Mouse (Mus musculus) neural tube, embryonic 11.5 days (tissue): Measurements from ENCODE around the gene Atp6v1d. TPM values are rescaled to one million over a fixed set of nuclear protein-coding genes. Genes with fewer than 3 reads are reported as not detected.
A peak's percentile ranks its signal among the peaks of the same experiment; 100 is the strongest.

Source experiments
- ATAC-seq: fragments of 200-750 bp; cut with Nextera tagmentation; 2 replicates; pipeline ENCODE4 v1.8.0; 2017; ENCODE audit warnings: moderate number of reproducible peaks, mild to moderate bottlenecking, moderate TSS enrichment, moderate library complexity; ENCODE audit not compliant: insufficient read depth, low FRiP score, low TSS enrichment
- DNase-seq: peaks from one replicate; pipeline ENCODE4 v3.0.0-alpha.2; 2015; ENCODE audit warnings: low spot score
- H3K27ac ChIP-seq: fragments of 300-500 bp; sonication (generic); 2 replicates; pipeline ENCODE4 v1.5.1; 2014; ENCODE audit warnings: low read depth, mild to moderate bottlenecking, low read length
- H3K27me3 ChIP-seq: fragments of 300-500 bp; sonication (generic); 2 replicates; pipeline ENCODE4 v1.6.1; 2014; ENCODE audit warnings: mild to moderate bottlenecking, low read length, mixed read lengths; ENCODE audit not compliant: control insufficient read depth, insufficient read depth
- H3K36me3 ChIP-seq: fragments of 300-500 bp; sonication (generic); 2 replicates; pipeline ENCODE4 v1.6.1; 2014; ENCODE audit warnings: mild to moderate bottlenecking, low read length, moderate library complexity, mixed read lengths; ENCODE audit not compliant: control insufficient read depth, insufficient read depth
- H3K4me1 ChIP-seq: fragments of 300-500 bp; sonication (generic); 2 replicates; pipeline ENCODE4 v1.6.1; 2014; ENCODE audit warnings: low read length, mixed read lengths; ENCODE audit not compliant: control insufficient read depth, insufficient read depth
- H3K4me2 ChIP-seq: fragments of 300-500 bp; sonication (generic); 2 replicates; pipeline ENCODE4 v1.6.1; 2014; ENCODE audit warnings: low read depth, mild to moderate bottlenecking, moderate library complexity
- H3K4me3 ChIP-seq: fragments of 300-500 bp; sonication (generic); 2 replicates; pipeline ENCODE4 v1.5.1; 2014; ENCODE audit warnings: low read depth, low read length
- H3K9ac ChIP-seq: fragments of 300-500 bp; sonication (generic); 2 replicates; pipeline ENCODE4 v1.6.1; 2014; ENCODE audit warnings: mild to moderate bottlenecking, low read length
- H3K9me3 ChIP-seq: fragments of 300-500 bp; sonication (generic); 2 replicates; pipeline ENCODE4 v1.6.1; 2016; ENCODE audit warnings: low read length; ENCODE audit not compliant: control insufficient read depth
- WGBS: fragments of 180-500 bp; shearing (Covaris S2); extraction: QIAGEN DNeasy Blood & Tissue Kit; methylation state at CpG from one replicate; pipeline ENCODE4 v1.1.7; 2014; 5-methylcytosine and 5-hydroxymethylcytosine counted together
- polyA plus RNA-seq: library from polyadenylated mRNA; unstranded; fragments of >200 nt; fragmentation: Nextera tagmentation; extraction: Ambion mirVana; gene quantifications from 2 replicates; pipeline ENCODE4 v1.2.1, GENCODE M21; 2014

Gene Atp6v1d
- polyA plus RNA-seq, 1 experiment from 2014 or later = 109 TPM

DNA sequence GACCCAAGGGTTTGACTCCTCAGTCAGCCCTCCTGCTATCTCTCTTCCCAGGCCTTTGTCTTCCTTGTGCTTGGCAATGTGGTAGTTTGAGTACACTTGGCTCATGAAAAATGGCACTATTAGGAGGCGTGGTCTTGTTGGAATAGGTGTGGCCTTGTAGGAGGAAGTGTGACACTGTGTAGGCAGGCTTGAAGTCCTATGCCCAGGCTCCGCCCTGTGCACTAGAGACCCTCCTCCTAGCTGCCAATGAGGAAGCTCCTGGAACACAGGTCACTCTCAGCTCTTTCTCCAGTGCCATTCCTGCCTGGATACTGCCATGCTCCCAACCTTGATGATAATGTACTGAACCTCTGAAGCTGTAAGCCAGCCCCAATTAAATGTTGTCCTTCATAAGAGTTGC, 29.7 kb upstream of the Atp6v1d start:
- H3K9ac ChIP-seq = no peak overlapping the region
- no peak overlapping the region for H3K4me3 ChIP-seq
- H3K27me3 ChIP-seq = no peaks in the 10 kb centered on the region
- DNase-seq (no peak), ATAC-seq (no peak)
- H3K9me3 ChIP-seq = no peaks in the 10 kb centered on the region
- H3K4me1 ChIP-seq = no peaks in the 10 kb centered on the region
- H3K27ac ChIP-seq = no peak overlapping the region
- H3K4me2 ChIP-seq = no peak overlapping the region
- H3K36me3 ChIP-seq = peaks cover 2% of the 10 kb centered on the region; the same call in 1 of the 2 replicates
- WGBS = 86% methylated on average over 2 of the region's 2 CpGs

DNA sequence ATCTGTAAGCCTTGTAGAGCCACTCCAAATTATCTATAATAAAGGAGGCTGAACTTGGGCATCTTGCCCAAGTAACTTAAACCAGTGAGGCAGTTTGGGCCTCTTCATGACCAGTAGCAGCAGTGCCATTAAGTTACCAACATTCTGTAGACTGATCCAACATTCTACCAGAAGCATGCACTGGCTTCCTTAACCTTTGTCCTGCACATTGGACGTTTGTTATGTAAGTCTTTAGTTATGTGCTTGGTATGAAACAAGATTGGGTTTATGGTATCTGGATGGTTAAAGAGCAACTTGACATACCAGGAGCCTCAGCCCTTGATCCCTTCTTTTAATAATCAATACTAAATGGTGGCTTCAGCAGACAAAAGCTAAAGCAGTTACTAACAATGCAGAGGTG, 28.6 kb upstream of the Atp6v1d start:
- 60% methylated on average over 1 of the region's 1 CpGs for WGBS

DNA sequence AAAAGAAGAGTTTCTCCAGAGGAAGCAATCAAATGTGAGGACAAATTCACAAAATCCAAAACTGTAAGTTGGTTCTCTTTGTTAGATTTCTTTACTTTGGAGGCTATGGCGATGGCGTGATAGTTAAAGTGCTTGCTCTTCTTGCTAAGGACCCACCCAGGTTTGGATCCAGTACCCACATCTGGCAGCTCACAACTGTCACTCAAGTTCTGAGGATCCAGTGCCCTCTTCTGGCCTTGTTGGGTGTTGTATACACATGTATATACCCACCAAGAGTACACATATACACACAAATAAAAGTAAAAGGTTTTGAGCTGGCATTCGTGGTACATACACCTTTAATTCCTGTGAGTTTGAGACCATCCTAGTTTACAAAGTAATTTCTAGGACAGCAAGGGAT, 13.1 kb upstream of the Atp6v1d start:
- no peak overlapping the region for H3K4me3 ChIP-seq
- H3K36me3 ChIP-seq = peaks cover 2% of the 10 kb centered on the region

More for the DNA sequence above, 28.6 kb upstream of the Atp6v1d start:
- ATAC-seq = no peak
- Histone ChIP-seq H3K27ac (no peak overlapping the region), H3K27me3 (no peaks in the 10 kb centered on the region), H3K4me2 (no peak overlapping the region), H3K4me1 (no peaks in the 10 kb centered on the region), H3K36me3 (peaks cover 5% of the 10 kb centered on the region; the same call in 1 of the 2 replicates), H3K9ac (no peak overlapping the region), H3K4me3 (no peak overlapping the region), H3K9me3 (no peaks in the 10 kb centered on the region)
- no peak for DNase-seq

GRCm38 (mm10) chr12:78868115-78868514, 6.7 kb upstream of the Atp6v1d start:
- no peaks in the 10 kb centered on the region for H3K9me3 ChIP-seq
- H3K4me1 ChIP-seq = peaks cover 3% of the 10 kb centered on the region
- 92% methylated on average over 1 of the region's 1 CpGs for WGBS
- no peak overlapping the region for H3K27ac ChIP-seq
- ATAC-seq = no peak
- no peak for DNase-seq
- H3K4me2 ChIP-seq = no peak overlapping the region
- H3K27me3 ChIP-seq = no peaks in the 10 kb centered on the region
- H3K36me3 ChIP-seq = no peaks in the 10 kb centered on the region; the same call in 1 of the 2 replicates
- H3K9ac ChIP-seq = no peak overlapping the region
- H3K4me3 ChIP-seq = no peak overlapping the region

More for the DNA sequence above, 13.1 kb upstream of the Atp6v1d start:
- Histone ChIP-seq H3K4me2 (no peak overlapping the region), H3K9me3 (no peaks in the 10 kb centered on the region), H3K27ac (no peak overlapping the region), H3K9ac (no peak overlapping the region), H3K4me1 (no peaks in the 10 kb centered on the region), H3K27me3 (no peaks in the 10 kb centered on the region)
- ATAC-seq (no peak), DNase-seq (no peak)
- 96% methylated on average over 3 of the region's 3 CpGs for WGBS

DNA sequence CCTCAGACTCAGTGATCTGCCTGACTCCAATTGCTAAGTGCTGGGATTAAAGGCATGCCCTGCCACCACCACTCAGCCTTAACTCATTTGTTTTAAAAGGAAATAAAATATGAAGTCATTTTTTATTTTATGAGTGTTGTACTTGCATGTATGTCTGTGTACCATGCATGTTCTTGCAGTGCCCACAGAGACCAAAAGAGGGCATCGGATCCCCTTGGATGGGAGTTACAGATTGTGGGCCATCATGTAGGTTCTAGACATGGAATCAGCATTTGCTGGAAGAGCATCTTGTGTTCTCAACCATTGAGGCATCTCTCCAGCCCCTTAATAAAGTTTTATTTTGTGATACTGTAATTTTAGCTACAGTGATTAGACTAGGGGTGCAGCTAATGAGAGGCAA, 4.0 kb upstream of the Atp6v1d start:
- Histone ChIP-seq H3K4me3 (no peak overlapping the region), H3K9ac (no peak overlapping the region), H3K36me3 (no peaks in the 10 kb centered on the region; the same call in 1 of the 2 replicates), H3K4me2 (no peak overlapping the region), H3K9me3 (no peaks in the 10 kb centered on the region), H3K4me1 (peaks cover 12% of the 10 kb centered on the region), H3K27me3 (no peaks in the 10 kb centered on the region), H3K27ac (no peak overlapping the region)
- ATAC-seq = no peak
- 100% methylated on average over 1 of the region's 1 CpGs for whole genome bisulfite sequencing
- no peak for DNase-seq

DNA sequence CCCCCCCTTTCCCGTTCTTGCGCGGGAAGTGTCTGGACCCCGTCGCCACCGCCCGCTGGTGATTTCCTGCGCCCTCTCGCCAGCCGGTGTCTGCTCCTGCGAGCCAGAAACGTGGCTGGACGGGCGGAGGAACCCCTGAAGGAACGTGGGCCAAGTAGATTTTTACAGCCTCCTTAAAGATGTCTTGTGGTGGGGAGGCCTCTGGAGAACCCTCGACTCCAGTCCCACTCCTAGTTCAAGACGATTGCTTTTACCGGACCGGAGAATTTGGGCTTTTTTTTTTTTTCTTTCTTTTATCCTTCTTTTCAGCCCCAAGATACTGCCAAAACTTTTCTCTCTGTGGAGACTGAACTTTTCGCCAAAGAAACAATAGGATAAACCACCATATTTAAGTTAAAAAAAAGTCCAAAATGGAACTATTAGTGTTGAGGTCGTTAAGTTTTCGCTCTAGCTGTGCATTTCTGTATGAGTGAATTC, 854 bp upstream of the Atp6v1d start:
- H3K36me3 ChIP-seq = no peaks in the 10 kb centered on the region
- WGBS = under 1% methylated on average over 22 of the region's 22 CpGs
- DNase-seq = no peak

DNA sequence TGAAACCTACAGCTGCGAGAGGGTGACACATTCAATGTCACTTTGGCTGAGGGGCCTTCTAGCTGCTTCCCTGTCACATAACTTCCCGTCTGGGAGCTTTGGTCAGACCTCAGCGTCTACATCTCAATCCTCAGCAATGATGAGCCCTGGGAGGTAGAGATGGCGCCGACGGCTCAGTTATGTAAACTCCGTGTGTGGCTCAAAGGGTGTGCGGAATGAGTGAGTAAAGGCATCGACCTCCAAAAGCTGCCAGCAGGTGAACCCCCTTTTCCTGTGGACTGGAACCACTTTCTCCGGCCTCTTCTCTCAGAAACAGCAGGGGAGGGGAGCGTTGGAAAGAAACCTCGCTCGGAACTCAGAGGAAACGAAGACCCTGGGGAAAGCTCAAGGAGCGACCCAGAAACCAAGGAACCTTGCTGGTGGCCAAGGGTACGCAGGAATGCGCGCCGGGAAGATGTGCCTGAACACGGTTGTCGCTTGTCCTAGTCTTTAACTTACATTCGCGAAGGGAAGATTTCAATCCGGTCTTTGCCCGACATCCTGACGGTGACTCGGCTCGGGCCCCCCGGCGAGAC, 430 bp downstream of the Atp6v1d start:
- H3K4me2 ChIP-seq = peak overlapping the region; percentile 75
- peak overlapping the region; percentile 73 for H3K4me3 ChIP-seq
- WGBS = 1% methylated on average over 30 of the region's 30 CpGs
- ATAC-seq (peak; percentile 3; the same call in 1 of the 2 replicates), DNase-seq (no peak)
- H3K4me1 ChIP-seq = peaks cover 14% of the 10 kb centered on the region
- H3K27ac ChIP-seq = no peak overlapping the region
- H3K36me3 ChIP-seq = no peaks in the 10 kb centered on the region
- peak overlapping the region; percentile 50 for H3K9ac ChIP-seq
- no peaks in the 10 kb centered on the region for H3K27me3 ChIP-seq
- no peaks in the 10 kb centered on the region for H3K9me3 ChIP-seq

More for the DNA sequence above, 854 bp upstream of the Atp6v1d start:
- no peak for ATAC-seq
- H3K4me1 ChIP-seq = peaks cover 14% of the 10 kb centered on the region
- H3K4me3 ChIP-seq = peak overlapping the region; percentile 73
- no peaks in the 10 kb centered on the region for H3K9me3 ChIP-seq
- peak overlapping the region; percentile 85 for H3K9ac ChIP-seq
- peak overlapping the region; percentile 52 for H3K4me2 ChIP-seq
- H3K27ac ChIP-seq = peak overlapping the region; percentile 72
- no peaks in the 10 kb centered on the region for H3K27me3 ChIP-seq

- no peaks in the 10 kb centered on the region for H3K27me3 ChIP-seq
- no peak overlapping the region for H3K27ac ChIP-seq
- H3K4me2 ChIP-seq = no peak overlapping the region
- no peak overlapping the region for H3K4me3 ChIP-seq
- no peaks in the 10 kb centered on the region for H3K9me3 ChIP-seq
- peaks cover 4% of the 10 kb centered on the region for H3K36me3 ChIP-seq
- ATAC-seq (no peak), DNase-seq (no peak)
- no peaks in the 10 kb centered on the region for H3K4me1 ChIP-seq
- no peak overlapping the region for H3K9ac ChIP-seq
- WGBS = 93% methylated on average over 4 of the region's 4 CpGs
Observed at GRCm38 (mm10) chr12:78848246-78848645, 13.2 kb downstream of the Atp6v1d start.

GRCm38 (mm10) chr12:78842429-78842828, 19.0 kb downstream of the Atp6v1d start:
- Histone ChIP-seq H3K4me3 (no peak overlapping the region), H3K9me3 (no peaks in the 10 kb centered on the region), H3K27me3 (no peaks in the 10 kb centered on the region), H3K4me1 (no peaks in the 10 kb centered on the region), H3K4me2 (no peak overlapping the region), H3K27ac (no peak overlapping the region), H3K36me3 (peaks cover under 1% of the 10 kb centered on the region), H3K9ac (no peak overlapping the region)
- no peak for DNase-seq
- WGBS = 92% methylated on average over 1 of the region's 1 CpGs
- no peak for ATAC-seq
